Mouse (Mus musculus) kidney, embryonic 14.5 days (tissue): ENCODE data around the gene Napsa. TPM values are rescaled to one million over a fixed set of nuclear protein-coding genes. Genes with fewer than 3 reads are reported as not detected.

ENCODE experiments used
- ATAC-seq: fragments of 200-750 bp; cut with Nextera tagmentation; 2 replicates; pipeline ENCODE4 v1.8.0; 2017; ENCODE audit warnings: moderate number of reproducible peaks, mild to moderate bottlenecking, moderate TSS enrichment, moderate library complexity; ENCODE audit not compliant: low FRiP score, low TSS enrichment
- H3K27ac ChIP-seq: fragments of 300-500 bp; sonication (generic); 2 replicates; pipeline ENCODE4 v1.5.1; 2014; ENCODE audit warnings: low read depth, mild to moderate bottlenecking, low read length, moderate library complexity, mixed read lengths
- H3K27me3 ChIP-seq: fragments of 300-500 bp; sonication (generic); 2 replicates; pipeline ENCODE4 v1.6.1; 2014; ENCODE audit warnings: mild to moderate bottlenecking, low read length; ENCODE audit not compliant: control insufficient read depth, insufficient read depth
- H3K36me3 ChIP-seq: fragments of 300-500 bp; sonication (generic); 2 replicates; pipeline ENCODE4 v1.6.1; 2014; ENCODE audit warnings: low read length, mixed read lengths; ENCODE audit not compliant: control insufficient read depth, insufficient read depth
- H3K4me1 ChIP-seq: fragments of 300-500 bp; sonication (generic); 2 replicates; pipeline ENCODE4 v1.6.1; 2014; ENCODE audit warnings: low read length, mixed read lengths; ENCODE audit not compliant: control insufficient read depth, insufficient read depth
- H3K4me2 ChIP-seq: fragments of 300-500 bp; sonication (generic); replicated peaks from 2 replicates; pipeline ENCODE4 v1.6.1; 2014; ENCODE audit warnings: low read depth, mild to moderate bottlenecking, low read length
- H3K4me3 ChIP-seq: fragments of 300-500 bp; sonication (generic); 2 replicates; pipeline ENCODE4 v1.5.1; 2014; ENCODE audit warnings: mild to moderate bottlenecking, low read length
- H3K9ac ChIP-seq: fragments of 300-500 bp; sonication (generic); 2 replicates; pipeline ENCODE4 v1.6.1; 2014; ENCODE audit warnings: low read depth, mild to moderate bottlenecking, low read length, moderate library complexity
- H3K9me3 ChIP-seq: fragments of 300-500 bp; sonication (generic); 2 replicates; pipeline ENCODE4 v1.6.1; 2016; ENCODE audit warnings: low read length; ENCODE audit not compliant: control insufficient read depth
- WGBS: fragments of 180-500 bp; shearing (Covaris S2); extraction: QIAGEN DNeasy Blood & Tissue Kit; methylation state at CpG from one replicate; pipeline ENCODE4 v1.1.7; 2014; 5-methylcytosine and 5-hydroxymethylcytosine counted together
- polyA plus RNA-seq: library from polyadenylated mRNA; unstranded; fragments of >200 nt; fragmentation: Nextera tagmentation; extraction: Ambion mirVana; gene quantifications from 2 replicates; pipeline ENCODE4 v1.2.1, GENCODE M21; 2014

The Napsa gene
- polyA plus RNA-seq, 1 experiment from 2014 or later: 7.0 TPM

GRCm38 (mm10) chr7:44560435-44561400, 11.5 kb upstream of the Napsa start:
- H3K4me1 ChIP-seq: no peaks in the 10 kb centered on the region
- H3K4me3 ChIP-seq: no peak overlapping the region
- H3K9ac ChIP-seq: no peak overlapping the region
- peak; percentile 72 for ATAC-seq
- no peak overlapping the region for H3K4me2 ChIP-seq
- H3K36me3 ChIP-seq: no peaks in the 10 kb centered on the region
- WGBS: 48% methylated on average over 18 of the region's 18 CpGs
- no peak overlapping the region for H3K27ac ChIP-seq
- H3K9me3 ChIP-seq: no peaks in the 10 kb centered on the region
- H3K27me3 ChIP-seq: no peaks in the 10 kb centered on the region

- Histone ChIP-seq H3K4me1 (no peaks in the 10 kb centered on the region), H3K27me3 (no peaks in the 10 kb centered on the region), H3K4me2 (no peak overlapping the region), H3K36me3 (no peaks in the 10 kb centered on the region), H3K27ac (no peak overlapping the region), H3K4me3 (no peak overlapping the region), H3K9ac (no peak overlapping the region), H3K9me3 (no peaks in the 10 kb centered on the region)
- 40% methylated on average over 8 of the region's 8 CpGs for WGBS
- no peak for ATAC-seq
Measured at GRCm38 (mm10) chr7:44563284-44563683, 8.9 kb upstream of the Napsa start.

- WGBS: 80% methylated on average over 10 of the region's 10 CpGs
Measured at GRCm38 (mm10) chr7:44564486-44564885, 7.7 kb upstream of the Napsa start.

GRCm38 (mm10) chr7:44565414-44565813, 6.8 kb upstream of the Napsa start:
- ATAC-seq: no peak
- Histone ChIP-seq H3K9me3 (no peaks in the 10 kb centered on the region), H3K4me3 (no peak overlapping the region), H3K4me2 (no peak overlapping the region), H3K36me3 (no peaks in the 10 kb centered on the region), H3K4me1 (no peaks in the 10 kb centered on the region), H3K27me3 (no peaks in the 10 kb centered on the region), H3K27ac (no peak overlapping the region), H3K9ac (no peak overlapping the region)
- 68% methylated on average over 6 of the region's 6 CpGs for WGBS

More at GRCm38 (mm10) chr7:44564486-44564885, 7.7 kb upstream of the Napsa start:
- Histone ChIP-seq H3K4me3 (no peak overlapping the region), H3K27me3 (no peaks in the 10 kb centered on the region), H3K9me3 (no peaks in the 10 kb centered on the region), H3K4me1 (no peaks in the 10 kb centered on the region), H3K4me2 (no peak overlapping the region), H3K36me3 (no peaks in the 10 kb centered on the region), H3K9ac (no peak overlapping the region), H3K27ac (no peak overlapping the region)
- ATAC-seq: no peak

GRCm38 (mm10) chr7:44568803-44569202, 3.4 kb upstream of the Napsa start:
- Histone ChIP-seq H3K27ac (no peak overlapping the region), H3K36me3 (no peaks in the 10 kb centered on the region), H3K9ac (no peak overlapping the region), H3K9me3 (no peaks in the 10 kb centered on the region), H3K4me2 (no peak overlapping the region), H3K4me1 (no peaks in the 10 kb centered on the region), H3K4me3 (no peak overlapping the region), H3K27me3 (no peaks in the 10 kb centered on the region)
- no peak for ATAC-seq
- 76% methylated on average over 9 of the region's 9 CpGs for WGBS

- no peak overlapping the region for H3K9ac ChIP-seq
- no peak overlapping the region for H3K4me2 ChIP-seq
- H3K27ac ChIP-seq: no peak overlapping the region
- no peaks in the 10 kb centered on the region for H3K9me3 ChIP-seq
- no peaks in the 10 kb centered on the region for H3K36me3 ChIP-seq
- 78% methylated on average over 6 of the region's 6 CpGs for WGBS
- H3K4me1 ChIP-seq: no peaks in the 10 kb centered on the region
- ATAC-seq: no peak
- no peaks in the 10 kb centered on the region for H3K27me3 ChIP-seq
- H3K4me3 ChIP-seq: no peak overlapping the region
Measured at GRCm38 (mm10) chr7:44570989-44571388, 1.2 kb upstream of the Napsa start.

GRCm38 (mm10) chr7:44571811-44572210, 369 bp upstream of the Napsa start:
- Histone ChIP-seq H3K9me3 (no peaks in the 10 kb centered on the region), H3K4me3 (no peak overlapping the region), H3K27me3 (no peaks in the 10 kb centered on the region), H3K4me2 (no peak overlapping the region), H3K9ac (no peak overlapping the region), H3K36me3 (no peaks in the 10 kb centered on the region), H3K4me1 (no peaks in the 10 kb centered on the region), H3K27ac (no peak overlapping the region)
- no peak for ATAC-seq
- 42% methylated on average over 4 of the region's 4 CpGs for WGBS

- Histone ChIP-seq H3K9me3 (no peaks in the 10 kb centered on the region), H3K27ac (no peak overlapping the region), H3K4me2 (no peak overlapping the region), H3K9ac (no peak overlapping the region), H3K36me3 (no peaks in the 10 kb centered on the region), H3K4me1 (no peaks in the 10 kb centered on the region), H3K4me3 (no peak overlapping the region), H3K27me3 (no peaks in the 10 kb centered on the region)
- WGBS: 86% methylated on average over 5 of the region's 5 CpGs
- no peak for ATAC-seq
Measured at GRCm38 (mm10) chr7:44572956-44573484, 840 bp downstream of the Napsa start.

- WGBS: 44% methylated on average over 5 of the region's 5 CpGs
- ATAC-seq: no peak
- no peak overlapping the region for H3K4me3 ChIP-seq
Measured at GRCm38 (mm10) chr7:44576333-44576844, 4.2 kb downstream of the Napsa start.

More at GRCm38 (mm10) chr7:44576333-44576844, 4.2 kb downstream of the Napsa start:
- H3K9ac ChIP-seq: no peak overlapping the region
- H3K9me3 ChIP-seq: no peaks in the 10 kb centered on the region
- H3K27ac ChIP-seq: no peak overlapping the region
- H3K4me2 ChIP-seq: no peak overlapping the region
- no peaks in the 10 kb centered on the region for H3K4me1 ChIP-seq
- no peaks in the 10 kb centered on the region for H3K36me3 ChIP-seq
- no peaks in the 10 kb centered on the region for H3K27me3 ChIP-seq
